Mouse (Mus musculus) adrenal gland, postnatal 25 days (tissue): Measurements from ENCODE around the gene Mrgprd. TPM values are rescaled to one million over a fixed set of nuclear protein-coding genes. Genes with fewer than 3 reads are reported as not detected.

Source experiments
- total RNA-seq: library from RNA; stranded (reverse); gene quantifications from 2 replicates; pipeline ENCODE4 v1.2.3, GENCODE M21; 2021

Gene Mrgprd
- total RNA-seq, 1 experiment from 2014 or later = not detected

Other genes starting within 250 kb of the Mrgprd start
- gene 1810010D01Rik, start 106.7 kb upstream of the Mrgprd start, total RNA-seq = 0.52 TPM in 1 of 2 replicates, not detected in the other
- gene Tpcn2, start 30.8 kb upstream of the Mrgprd start, total RNA-seq = 13.7 and 18.8 TPM in 2 replicates
- gene Mrgprf, start 14.0 kb upstream of the Mrgprd start, total RNA-seq = 1.0 and 1.3 TPM in 2 replicates